Mouse (Mus musculus): Measurements from ENCODE around the gene Specc1. TPM values are rescaled to one million over a fixed set of nuclear protein-coding genes. Genes with fewer than 3 reads are reported as not detected.

Specc1 gene
- polyA plus RNA-seq (2017; shearing (Covaris generic)): 1 to 10 TPM; 1.8 to 2.2 TPM

GRCm38 (mm10) chr11:61956572-61957295 is at the start of gene Specc1:
TSS of gene Specc1 (plus strand) at chr11:61956763.

GRCm38 (mm10) chr11:61930098-61930517 is 26.5 kb upstream of the Specc1 start, which contains the start of gene Akap10:
TSS of gene Akap10 (minus strand) at chr11:61930252.

GRCm38 (mm10) chr11:62248401-62249244 is 292.1 kb downstream of the Specc1 start, which contains the start of gene Adora2b:
TSS of gene Adora2b (plus strand) at chr11:62248984.

Other genes with a start within 250 kb of the Specc1 start
- gene Slc5a10, start 235.9 kb upstream of the Specc1 start, polyA plus RNA-seq (2017; shearing (Covaris generic)): under 1 TPM in 1 of 2 experiments, not detected in 1; 0.10 TPM
- gene Prpsap2, start 194.7 kb upstream of the Specc1 start, polyA plus RNA-seq (2017; shearing (Covaris generic)): 10 to 100 TPM; 23.3 to 32.2 TPM
- 10 to 100 TPM; 19.8 to 20.2 TPM for gene Ulk2, start 101.7 kb upstream of the Specc1 start, polyA plus RNA-seq (2017; shearing (Covaris generic))
- 10 to 100 TPM; 39.8 to 41.5 TPM for gene Akap10, start 26.5 kb upstream of the Specc1 start, polyA plus RNA-seq (2017; shearing (Covaris generic))

Data from activated CD4-positive, CD25-positive, alpha-beta regulatory T cell (primary cell).